Mouse (Mus musculus): ENCODE results near the gene Zfp874b.

- no peak for TF ChIP-seq CTCF (IDR thresholded peaks at IDR 0.05; ENCODE audit: insufficient read depth, low read length)
- no peak; the same call in 1 of the 2 replicates for TF ChIP-seq POLR2A (IDR thresholded peaks at IDR 0.05; ENCODE audit: borderline replicate concordance, extremely low read depth, low read depth, low read length)
Measured at GRCm38 (mm10) chr13:67483625-67484423, at the start of gene Zfp874b.

Data from lung, adult 2 months (tissue).